ENCODE assay signal across 8 mouse cellular contexts in genomic region chr2:138265356-138266005, GRCm38 (mm10). TPM values are rescaled to one million over a fixed set of nuclear protein-coding genes. Genes with fewer than 3 reads are reported as not detected.
DNase-seq lines count a peak whose midpoint lies in the region; ATAC-seq and TF ChIP-seq lines count a peak whose summit lies in the region.

No protein-coding gene starts in this region.

- peak overlapping the region; percentile 8; the same call in 1 of the 2 replicates for H3K4me3 ChIP-seq in layer of hippocampus, adult 2 months

- no peak for DNase-seq in layer of hippocampus, adult 2 months (ENCODE audit: low spot score in 2 of 2)
- no peak for DNase-seq in layer of hippocampus, postnatal 25 days (ENCODE audit: extremely low spot score in 1 of 2, low spot score in 1 of 2)
- peak; percentile 53 for DNase-seq in cerebellum, adult 9-10 months
- peak; percentile 75 for DNase-seq in lung, postnatal 36 days
- DNase-seq in thymus, postnatal 36 days: peak; percentile 43 to 66
- DNase-seq in left cerebral cortex, postnatal 36 days (ENCODE audit: low spot score in 2 of 2): no peak
- no peak for DNase-seq in right cerebral cortex, postnatal 36 days (ENCODE audit: low spot score in 2 of 2)

- H3K27ac ChIP-seq in layer of hippocampus, adult 2 months: peak overlapping the region; percentile 61; the same call in 1 of the 2 replicates

- TF ChIP-seq CTCF in layer of hippocampus, adult 2 months (conservative IDR thresholded peaks at IDR 0.05): no peak

- ATAC-seq in hematopoietic stem cell, adult 5-6 weeks (replicated peaks in 1 of 2; ENCODE audit: insufficient read depth in 1 of 2, low FRiP score in 2 of 2, low TSS enrichment in 1 of 2, low read depth in 1 of 2, poor library complexity in 2 of 2, severe bottlenecking in 2 of 2): peak; percentile 88 to 90

- intact Hi-C loops in left cerebral cortex, postnatal 36 days (cut with DNase I): no loop called here

RNA-seq across cellular contexts. Expression of gene Btbd3, which starts 9.1 kb away (rescaled TPM):
- total RNA-seq in layer of hippocampus, adult 2 months (2021): 100 to 1,000 TPM; 209 to 210 TPM
- 100 to 1,000 TPM; 184 to 211 TPM for total RNA-seq in layer of hippocampus, postnatal 25 days (2021)
- 6.2 and 7.6 TPM in 2 replicates for total RNA-seq in hematopoietic stem cell, adult 5-6 weeks (2017)
- 100 to 1,000 TPM; 128 to 153 TPM for total RNA-seq in left cerebral cortex, postnatal 36 days (2021)

Comparison
In these comparisons a context has a peak if more than half of its experiments do, and no peak if none do; other contexts are left out.
1. DNase-seq: peak in cerebellum, adult 9-10 months (single experiment), lung, postnatal 36 days (single experiment) and thymus, postnatal 36 days (2 of 2); none in layer of hippocampus, adult 2 months (0 of 2), layer of hippocampus, postnatal 25 days (0 of 2), left cerebral cortex, postnatal 36 days (0 of 2) and right cerebral cortex, postnatal 36 days (0 of 2).
2. RNA of gene Btbd3, which starts 9.1 kb away (total RNA-seq): 184 to 211 TPM in layer of hippocampus, postnatal 25 days, 209 to 210 TPM in layer of hippocampus, adult 2 months and 128 to 153 TPM in left cerebral cortex, postnatal 36 days; 6.2 to 7.6 TPM in hematopoietic stem cell, adult 5-6 weeks; every median in the first group is over 10 times any median in the second.